Mouse (Mus musculus) forebrain, embryonic 11.5 days (tissue): ENCODE measurements around the gene Comp. TPM values are rescaled to one million over a fixed set of nuclear protein-coding genes. Genes with fewer than 3 reads are reported as not detected.

Source experiments
- ATAC-seq: fragments of 200-750 bp; cut with Nextera tagmentation; replicated peaks from 2 replicates; pipeline ENCODE4 v1.8.0; 2017; ENCODE audit warnings: moderate TSS enrichment; ENCODE audit not compliant: low FRiP score
- DNase-seq: peaks from one replicate; pipeline ENCODE4 v3.0.0-alpha.2; 2017; ENCODE audit warnings: low spot score
- H3K27ac ChIP-seq: fragments of 300-500 bp; sonication (generic); 2 replicates; pipeline ENCODE4 v1.5.1; 2014; ENCODE audit warnings: low read depth, low read length
- H3K27me3 ChIP-seq: fragments of 300-500 bp; sonication (generic); 2 replicates; pipeline ENCODE4 v1.6.1; 2014; ENCODE audit warnings: mild to moderate bottlenecking, low read length, mixed read lengths; ENCODE audit not compliant: control insufficient read depth, insufficient read depth
- H3K36me3 ChIP-seq: fragments of 300-500 bp; sonication (generic); 2 replicates; pipeline ENCODE4 v1.6.1; 2014; ENCODE audit warnings: mild to moderate bottlenecking, low read length, moderate library complexity, mixed read lengths; ENCODE audit not compliant: control insufficient read depth, insufficient read depth
- H3K4me1 ChIP-seq: fragments of 300-500 bp; sonication (generic); replicated peaks from 2 replicates; pipeline ENCODE4 v1.6.1; 2014; ENCODE audit warnings: low read length, mixed read lengths; ENCODE audit not compliant: control insufficient read depth, insufficient read depth
- H3K4me2 ChIP-seq: fragments of 300-500 bp; sonication (generic); 2 replicates; pipeline ENCODE4 v1.6.1; 2014; ENCODE audit warnings: low read depth, mild to moderate bottlenecking, low read length, moderate library complexity, mixed read lengths; ENCODE audit not compliant: severe bottlenecking
- H3K4me3 ChIP-seq: fragments of 300-500 bp; sonication (generic); 2 replicates; pipeline ENCODE4 v1.5.1; 2014; ENCODE audit warnings: low read depth, low read length
- H3K9ac ChIP-seq: fragments of 300-500 bp; sonication (generic); 2 replicates; pipeline ENCODE4 v1.6.1; 2014; ENCODE audit warnings: low read length
- H3K9me3 ChIP-seq: fragments of 300-500 bp; sonication (generic); 2 replicates; pipeline ENCODE4 v1.6.1; 2016; ENCODE audit warnings: low read length, mixed read lengths; ENCODE audit not compliant: control insufficient read depth
- WGBS: fragments of 180-500 bp; shearing (Covaris S2); extraction: QIAGEN DNeasy Blood & Tissue Kit; methylation state at CpG from one replicate; pipeline ENCODE4 v1.1.7; 2014; 5-methylcytosine and 5-hydroxymethylcytosine counted together
- polyA plus RNA-seq: library from polyadenylated mRNA; unstranded; fragments of >200 nt; fragmentation: Nextera tagmentation; extraction: Ambion mirVana; gene quantifications from 2 replicates; pipeline ENCODE4 v1.2.1, GENCODE M21; 2014

Comp gene
- polyA plus RNA-seq, 1 experiment from 2014 or later: 0.56 TPM

GRCm38 (mm10) chr8:70414310-70414946 is 41.1 kb downstream of the Comp start:
- Histone ChIP-seq H3K4me2 (no peak overlapping the region), H3K9me3 (no peaks in the 10 kb centered on the region), H3K36me3 (no peaks in the 10 kb centered on the region), H3K9ac (no peak overlapping the region), H3K27ac (no peak overlapping the region), H3K4me1 (peaks cover 10% of the 10 kb centered on the region), H3K4me3 (no peak overlapping the region), H3K27me3 (no peaks in the 10 kb centered on the region)
- ATAC-seq: no peak
- no peak for DNase-seq
- 89% methylated on average over 6 of the region's 6 CpGs for WGBS

- WGBS: 72% methylated on average over 8 of the region's 8 CpGs
- Histone ChIP-seq H3K4me1 (peaks cover 10% of the 10 kb centered on the region), H3K36me3 (no peaks in the 10 kb centered on the region), H3K27me3 (no peaks in the 10 kb centered on the region), H3K27ac (no peak overlapping the region), H3K4me3 (no peak overlapping the region), H3K9me3 (no peaks in the 10 kb centered on the region), H3K4me2 (no peak overlapping the region), H3K9ac (peak overlapping the region; percentile 10)
- no peak for DNase-seq
- ATAC-seq: peak; percentile 60; the same call in 1 of the 2 replicates
These were observed 42.4 kb downstream of the Comp start for GRCm38 (mm10) chr8:70415540-70416451.

- no peaks in the 10 kb centered on the region for H3K9me3 ChIP-seq
- H3K4me1 ChIP-seq: peaks cover 10% of the 10 kb centered on the region
- H3K4me3 ChIP-seq: no peak overlapping the region
- ATAC-seq: no peak
- no peak for DNase-seq
- 22% methylated on average over 6 of the region's 6 CpGs for WGBS
- H3K9ac ChIP-seq: no peak overlapping the region
- H3K4me2 ChIP-seq: no peak overlapping the region
- H3K27ac ChIP-seq: no peak overlapping the region
- H3K36me3 ChIP-seq: no peaks in the 10 kb centered on the region
- H3K27me3 ChIP-seq: no peaks in the 10 kb centered on the region
These were observed 43.6 kb downstream of the Comp start for GRCm38 (mm10) chr8:70416941-70417340.

- H3K4me3 ChIP-seq: no peak overlapping the region
- H3K27me3 ChIP-seq: no peaks in the 10 kb centered on the region
- 50% methylated on average over 10 of the region's 10 CpGs for WGBS
- no peaks in the 10 kb centered on the region for H3K9me3 ChIP-seq
- no peaks in the 10 kb centered on the region for H3K36me3 ChIP-seq
- H3K27ac ChIP-seq: no peak overlapping the region
- no peak overlapping the region for H3K9ac ChIP-seq
- no peak for DNase-seq
- ATAC-seq: no peak
- peaks cover 10% of the 10 kb centered on the region for H3K4me1 ChIP-seq
- no peak overlapping the region for H3K4me2 ChIP-seq
These were observed 44.6 kb downstream of the Comp start for GRCm38 (mm10) chr8:70417914-70418313.

GRCm38 (mm10) chr8:70418954-70419353 is 45.6 kb downstream of the Comp start:
- ATAC-seq (no peak), DNase-seq (no peak)
- 87% methylated on average over 14 of the region's 14 CpGs for WGBS
- Histone ChIP-seq H3K4me2 (no peak overlapping the region), H3K4me1 (peaks cover 10% of the 10 kb centered on the region), H3K27me3 (no peaks in the 10 kb centered on the region), H3K9me3 (no peaks in the 10 kb centered on the region), H3K36me3 (no peaks in the 10 kb centered on the region), H3K4me3 (no peak overlapping the region), H3K9ac (no peak overlapping the region), H3K27ac (no peak overlapping the region)

- WGBS: 85% methylated on average over 11 of the region's 11 CpGs
- Histone ChIP-seq H3K9me3 (no peaks in the 10 kb centered on the region), H3K4me2 (no peak overlapping the region), H3K9ac (no peak overlapping the region), H3K4me1 (peaks cover 10% of the 10 kb centered on the region), H3K27me3 (no peaks in the 10 kb centered on the region), H3K36me3 (no peaks in the 10 kb centered on the region), H3K27ac (no peak overlapping the region), H3K4me3 (no peak overlapping the region)
- ATAC-seq (no peak), DNase-seq (no peak)
These were observed 46.7 kb downstream of the Comp start for GRCm38 (mm10) chr8:70419879-70420643.

DNA sequence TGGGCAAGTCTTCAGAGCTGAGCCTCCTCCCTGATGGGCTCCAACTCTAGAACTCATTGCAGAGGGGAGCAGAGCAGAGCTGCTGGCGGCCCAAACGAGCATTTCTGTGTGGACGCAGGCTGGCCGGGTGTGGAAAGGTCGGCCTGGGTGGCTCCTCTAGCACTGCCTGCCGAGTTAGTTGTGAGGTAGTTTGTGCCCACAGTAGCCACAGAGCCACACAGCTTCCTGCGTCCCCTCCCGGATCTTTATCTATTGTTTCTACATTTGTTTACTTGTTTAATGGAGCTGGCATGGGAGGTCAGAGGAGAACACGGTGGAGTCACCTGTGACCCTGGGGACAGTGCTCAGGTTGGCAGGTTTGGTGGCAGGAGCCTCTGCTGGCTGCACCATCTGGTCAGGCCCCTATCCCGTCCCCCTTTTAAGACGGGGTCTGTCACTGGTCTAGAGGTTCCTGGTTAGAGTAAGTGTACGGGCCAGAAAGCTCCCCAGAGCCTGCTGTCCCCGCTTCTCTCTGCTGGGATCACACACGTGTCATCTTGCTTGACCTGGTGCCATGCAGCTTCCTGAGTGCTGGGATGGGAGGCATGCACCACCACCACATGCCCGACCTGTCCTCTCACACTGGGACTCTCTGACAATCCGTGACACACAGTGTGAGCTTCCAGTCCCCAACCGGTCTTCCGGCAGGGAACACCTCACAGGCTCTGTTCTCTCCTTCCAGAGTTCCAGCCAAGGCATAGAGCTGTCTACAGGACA is 48.2 kb downstream of the Comp start:
- no peak overlapping the region for H3K27ac ChIP-seq

GRCm38 (mm10) chr8:70422722-70423121 is 49.4 kb downstream of the Comp start:
- DNase-seq (no peak), ATAC-seq (no peak)
- Histone ChIP-seq H3K4me3 (no peak overlapping the region), H3K9me3 (no peaks in the 10 kb centered on the region), H3K36me3 (no peaks in the 10 kb centered on the region), H3K27ac (no peak overlapping the region), H3K4me2 (no peak overlapping the region), H3K9ac (no peak overlapping the region), H3K4me1 (no peaks in the 10 kb centered on the region), H3K27me3 (no peaks in the 10 kb centered on the region)
- 78% methylated on average over 2 of the region's 2 CpGs for WGBS

More for the DNA sequence above, 48.2 kb downstream of the Comp start:
- WGBS: 89% methylated on average over 18 of the region's 18 CpGs
- no peak for DNase-seq
- Histone ChIP-seq H3K4me2 (no peak overlapping the region), H3K9ac (no peak overlapping the region), H3K27me3 (no peaks in the 10 kb centered on the region), H3K36me3 (no peaks in the 10 kb centered on the region), H3K9me3 (no peaks in the 10 kb centered on the region), H3K4me3 (no peak overlapping the region), H3K4me1 (peaks cover 3% of the 10 kb centered on the region; the same call in 1 of the 2 replicates)
- no peak for ATAC-seq
